Mouse (Mus musculus) embryonic facial prominence, embryonic 11.5 days (tissue): ENCODE data around the gene Ikbip. TPM values are rescaled to one million over a fixed set of nuclear protein-coding genes. Genes with fewer than 3 reads are reported as not detected.

Experiments
- ATAC-seq: fragments of 200-750 bp; cut with Nextera tagmentation; replicated peaks from 2 replicates; pipeline ENCODE4 v1.8.0; 2017; ENCODE audit warnings: low read depth; ENCODE audit not compliant: insufficient number of reproducible peaks, low FRiP score, low TSS enrichment
- DNase-seq: peaks from one replicate; pipeline ENCODE4 v3.0.0-alpha.2; 2015; ENCODE audit warnings: low spot score
- H3K27ac ChIP-seq: fragments of 300-500 bp; sonication (generic); replicated peaks from 2 replicates; pipeline ENCODE4 v1.5.1; 2014; ENCODE audit warnings: mild to moderate bottlenecking, low read depth, low read length, control low read depth
- H3K27me3 ChIP-seq: fragments of 300-500 bp; sonication (generic); 2 replicates; pipeline ENCODE4 v1.6.1; 2014; ENCODE audit warnings: mild to moderate bottlenecking, low read length, moderate library complexity, mixed read lengths; ENCODE audit not compliant: control insufficient read depth, insufficient read depth
- H3K36me3 ChIP-seq: fragments of 300-500 bp; sonication (generic); replicated peaks from 2 replicates; pipeline ENCODE4 v1.6.1; 2014; ENCODE audit warnings: low read depth, mild to moderate bottlenecking, low read length, moderate library complexity, mixed read lengths; ENCODE audit not compliant: control insufficient read depth, insufficient read depth
- H3K4me1 ChIP-seq: fragments of 300-500 bp; sonication (generic); 2 replicates; pipeline ENCODE4 v1.6.1; 2014; ENCODE audit warnings: low read length, mixed read lengths; ENCODE audit not compliant: control insufficient read depth, insufficient read depth
- H3K4me2 ChIP-seq: fragments of 300-500 bp; sonication (generic); 2 replicates; pipeline ENCODE4 v1.6.1; 2014; ENCODE audit warnings: low read depth, mild to moderate bottlenecking, control low read depth, low read length, moderate library complexity
- H3K4me3 ChIP-seq: fragments of 300-500 bp; sonication (generic); 2 replicates; pipeline ENCODE4 v1.5.1; 2014; ENCODE audit warnings: low read depth, low read length, control low read depth
- H3K9ac ChIP-seq: fragments of 300-500 bp; sonication (generic); replicated peaks from 2 replicates; pipeline ENCODE4 v1.6.1; 2014; ENCODE audit warnings: mild to moderate bottlenecking, control low read depth, low read length
- H3K9me3 ChIP-seq: fragments of 300-500 bp; sonication (generic); replicated peaks from 2 replicates; pipeline ENCODE4 v1.6.1; 2016; ENCODE audit warnings: mild to moderate bottlenecking, low read length, inconsistent platforms, mixed read lengths; ENCODE audit not compliant: control insufficient read depth
- WGBS: fragments of 180-500 bp; shearing (Covaris S2); extraction: QIAGEN DNeasy Blood & Tissue Kit; methylation state at CpG from one replicate; pipeline ENCODE4 v1.1.7; 2014; 5-methylcytosine and 5-hydroxymethylcytosine counted together
- polyA plus RNA-seq: library from polyadenylated mRNA; unstranded; fragments of >200 nt; fragmentation: Nextera tagmentation; extraction: Ambion mirVana; gene quantifications from 2 replicates; pipeline ENCODE4 v1.2.1, GENCODE M21; 2014

Ikbip gene
- polyA plus RNA-seq, 1 experiment from 2014 or later, result 31.1 TPM

- no peak for DNase-seq
- no peaks in the 10 kb centered on the region for H3K9me3 ChIP-seq
- 75% methylated on average over 1 of the region's 1 CpGs for WGBS
- no peak overlapping the region for H3K9ac ChIP-seq
- H3K36me3 ChIP-seq, result no peaks in the 10 kb centered on the region
- no peak overlapping the region for H3K4me2 ChIP-seq
- no peaks in the 10 kb centered on the region for H3K4me1 ChIP-seq
- H3K27ac ChIP-seq, result no peak overlapping the region
- H3K4me3 ChIP-seq, result no peak overlapping the region
- no peaks in the 10 kb centered on the region for H3K27me3 ChIP-seq
- no peak for ATAC-seq
These were observed 17.4 kb downstream of the Ikbip start for GRCm38 (mm10) chr10:91100101-91100500.

DNA sequence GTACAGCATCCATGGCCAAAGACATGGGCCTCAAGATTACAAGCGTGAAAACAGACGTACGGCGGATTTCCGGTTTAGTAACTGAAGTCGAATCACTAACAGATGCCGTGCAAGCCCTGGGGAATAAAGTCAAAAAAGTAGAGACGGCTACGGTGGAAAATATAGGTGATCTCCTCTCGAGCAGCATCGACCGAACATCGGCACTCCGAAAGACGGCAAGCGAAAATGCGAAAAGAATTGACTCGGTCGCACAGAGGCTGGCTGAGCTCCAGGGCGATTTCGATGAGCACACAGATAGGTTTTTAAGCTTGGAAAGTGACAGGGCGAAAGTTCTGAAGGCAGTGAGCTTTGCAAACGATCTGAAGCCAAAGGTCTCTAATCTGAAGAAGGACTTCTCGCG lies 19.2 kb downstream of the Ikbip start:
- H3K4me3 ChIP-seq, result no peak overlapping the region
- no peaks in the 10 kb centered on the region for H3K36me3 ChIP-seq
- H3K27me3 ChIP-seq, result no peaks in the 10 kb centered on the region
- no peak overlapping the region for H3K9ac ChIP-seq
- no peaks in the 10 kb centered on the region for H3K9me3 ChIP-seq
- H3K4me1 ChIP-seq, result no peaks in the 10 kb centered on the region
- peak; percentile 21 for DNase-seq
- WGBS, result 91% methylated on average over 25 of the region's 25 CpGs
- no peak overlapping the region for H3K27ac ChIP-seq
- ATAC-seq, result no peak
- no peak overlapping the region for H3K4me2 ChIP-seq

- H3K9me3 ChIP-seq, result no peaks in the 10 kb centered on the region
- no peak for ATAC-seq
- WGBS, result 92% methylated on average over 14 of the region's 14 CpGs
These were observed 20.3 kb downstream of the Ikbip start for GRCm38 (mm10) chr10:91102799-91103590.

DNA sequence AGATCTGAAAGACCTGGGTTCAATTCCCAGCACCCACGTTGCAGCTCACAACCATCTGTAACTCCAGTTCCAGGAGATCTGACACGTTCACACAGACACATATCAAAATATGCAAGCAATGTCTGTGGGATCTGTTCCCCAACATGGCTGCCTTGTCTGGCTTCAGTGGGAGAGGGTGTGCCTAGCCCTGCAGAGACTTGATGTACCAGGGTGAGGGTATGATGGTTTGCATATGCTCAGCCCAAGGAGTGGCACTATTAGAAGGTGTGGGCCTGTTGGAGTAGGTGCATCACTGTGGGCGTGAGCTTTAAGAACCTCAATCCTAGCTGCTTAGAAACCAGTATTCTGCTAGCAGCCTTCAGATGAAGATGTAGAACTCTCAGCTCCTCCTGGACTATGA lies 23.2 kb downstream of the Ikbip start:
- no peak overlapping the region for H3K9ac ChIP-seq
- ATAC-seq, result no peak
- no peaks in the 10 kb centered on the region for H3K4me1 ChIP-seq
- no peaks in the 10 kb centered on the region for H3K9me3 ChIP-seq
- H3K27me3 ChIP-seq, result no peaks in the 10 kb centered on the region
- H3K27ac ChIP-seq, result no peak overlapping the region
- no peak overlapping the region for H3K4me2 ChIP-seq
- no peak overlapping the region for H3K4me3 ChIP-seq
- no peak for DNase-seq
- H3K36me3 ChIP-seq, result no peaks in the 10 kb centered on the region
- WGBS, result 79% methylated on average over 3 of the region's 3 CpGs

More at GRCm38 (mm10) chr10:91102799-91103590, 20.3 kb downstream of the Ikbip start:
- Histone ChIP-seq H3K4me3 (no peak overlapping the region), H3K9ac (no peak overlapping the region), H3K27ac (no peak overlapping the region), H3K27me3 (no peaks in the 10 kb centered on the region), H3K4me2 (no peak overlapping the region), H3K4me1 (no peaks in the 10 kb centered on the region), H3K36me3 (no peaks in the 10 kb centered on the region)
- no peak for DNase-seq

- H3K4me1 ChIP-seq, result no peaks in the 10 kb centered on the region
- no peaks in the 10 kb centered on the region for H3K9me3 ChIP-seq
- H3K4me2 ChIP-seq, result no peak overlapping the region
- H3K27me3 ChIP-seq, result no peaks in the 10 kb centered on the region
- DNase-seq, result no peak
- H3K9ac ChIP-seq, result no peak overlapping the region
- peaks cover 13% of the 10 kb centered on the region for H3K36me3 ChIP-seq
- no peak overlapping the region for H3K27ac ChIP-seq
- WGBS, result 78% methylated on average over 4 of the region's 4 CpGs
- no peak overlapping the region for H3K4me3 ChIP-seq
- ATAC-seq, result no peak
These were observed 27.1 kb downstream of the Ikbip start for GRCm38 (mm10) chr10:91109841-91110240.

GRCm38 (mm10) chr10:91116958-91117357 lies 34.2 kb downstream of the Ikbip start:
- no peaks in the 10 kb centered on the region for H3K4me1 ChIP-seq
- no peak for ATAC-seq
- H3K9ac ChIP-seq, result no peak overlapping the region
- no peaks in the 10 kb centered on the region for H3K9me3 ChIP-seq
- H3K27ac ChIP-seq, result no peak overlapping the region
- H3K4me3 ChIP-seq, result no peak overlapping the region
- no peaks in the 10 kb centered on the region for H3K27me3 ChIP-seq
- 97% methylated on average over 12 of the region's 12 CpGs for WGBS
- H3K36me3 ChIP-seq, result peaks cover 37% of the 10 kb centered on the region
- no peak for DNase-seq
- H3K4me2 ChIP-seq, result no peak overlapping the region

DNA sequence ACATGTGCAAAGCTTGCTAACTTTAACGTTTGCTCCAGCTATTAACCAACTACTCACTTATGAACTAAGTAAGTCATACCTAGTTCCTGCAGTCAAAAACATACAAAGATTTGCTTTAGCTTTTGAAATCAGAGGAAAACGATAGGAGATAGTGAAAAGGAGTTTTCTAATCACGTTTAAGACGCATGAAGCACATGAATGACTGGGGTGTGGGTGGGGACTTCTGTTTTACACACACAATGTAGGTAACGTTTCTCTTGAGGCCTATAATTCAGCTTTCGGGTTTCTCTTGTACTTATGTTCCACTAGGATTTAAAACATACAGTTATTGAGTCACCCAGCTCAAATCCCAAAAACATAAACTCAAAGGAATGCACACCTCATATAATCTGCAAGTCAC lies 39.9 kb downstream of the Ikbip start:
- no peaks in the 10 kb centered on the region for H3K4me1 ChIP-seq
- no peaks in the 10 kb centered on the region for H3K27me3 ChIP-seq
- DNase-seq, result no peak
- H3K27ac ChIP-seq, result no peak overlapping the region
- peak overlapping the region; percentile 97 for H3K4me3 ChIP-seq
- no peak overlapping the region for H3K9ac ChIP-seq
- peak overlapping the region; percentile 64 for H3K4me2 ChIP-seq
- WGBS, result 45% methylated on average over 6 of the region's 6 CpGs
- no peaks in the 10 kb centered on the region for H3K9me3 ChIP-seq
- ATAC-seq, result no peak
- peaks cover 13% of the 10 kb centered on the region for H3K36me3 ChIP-seq

- Histone ChIP-seq H3K36me3 (peaks cover 7% of the 10 kb centered on the region), H3K9me3 (no peaks in the 10 kb centered on the region), H3K27ac (peak overlapping the region; percentile 59; the same call in 1 of the 2 replicates), H3K4me2 (peak overlapping the region; percentile 64), H3K9ac (peak overlapping the region; percentile 93), H3K4me3 (peak overlapping the region; percentile 97), H3K4me1 (no peaks in the 10 kb centered on the region), H3K27me3 (no peaks in the 10 kb centered on the region)
- ATAC-seq (peak; percentile 57), DNase-seq (no peak)
- WGBS, result under 1% methylated on average over 44 of the region's 44 CpGs
These were observed 40.6 kb downstream of the Ikbip start for GRCm38 (mm10) chr10:91123281-91123827.
